Mouse (Mus musculus) spleen, adult 2 months (tissue): ENCODE results near the gene Rmi2.
"Not testable (repeated sequence)": the region's sequence is repeated elsewhere in the genome, so short reads cannot be mapped to it uniquely, and the experiment has no call there.

Experiments used
- CTCF ChIP-seq: fragments of 200-500 bp; IDR thresholded peaks from 2 replicates; pipeline ENCODE4 v1.5.1; 2011; ENCODE audit warnings: mild to moderate bottlenecking, inconsistent platforms; ENCODE audit not compliant: insufficient read depth, insufficient read length, insufficient replicate concordance; ENCODE audit errors: extremely low read depth
- POLR2A ChIP-seq: fragments of 200-500 bp; IDR thresholded peaks from 2 replicates; pipeline ENCODE4 v1.6.1; 2011; ENCODE audit warnings: low read depth, low read length, inconsistent platforms

- TF ChIP-seq CTCF, POLR2A: not testable (repeated sequence)
Measured at GRCm38 (mm10) chr16:10802420-10802819, 32.4 kb upstream of the Rmi2 start.
